Mouse (Mus musculus): ENCODE data around the gene Smdt1.

DNA sequence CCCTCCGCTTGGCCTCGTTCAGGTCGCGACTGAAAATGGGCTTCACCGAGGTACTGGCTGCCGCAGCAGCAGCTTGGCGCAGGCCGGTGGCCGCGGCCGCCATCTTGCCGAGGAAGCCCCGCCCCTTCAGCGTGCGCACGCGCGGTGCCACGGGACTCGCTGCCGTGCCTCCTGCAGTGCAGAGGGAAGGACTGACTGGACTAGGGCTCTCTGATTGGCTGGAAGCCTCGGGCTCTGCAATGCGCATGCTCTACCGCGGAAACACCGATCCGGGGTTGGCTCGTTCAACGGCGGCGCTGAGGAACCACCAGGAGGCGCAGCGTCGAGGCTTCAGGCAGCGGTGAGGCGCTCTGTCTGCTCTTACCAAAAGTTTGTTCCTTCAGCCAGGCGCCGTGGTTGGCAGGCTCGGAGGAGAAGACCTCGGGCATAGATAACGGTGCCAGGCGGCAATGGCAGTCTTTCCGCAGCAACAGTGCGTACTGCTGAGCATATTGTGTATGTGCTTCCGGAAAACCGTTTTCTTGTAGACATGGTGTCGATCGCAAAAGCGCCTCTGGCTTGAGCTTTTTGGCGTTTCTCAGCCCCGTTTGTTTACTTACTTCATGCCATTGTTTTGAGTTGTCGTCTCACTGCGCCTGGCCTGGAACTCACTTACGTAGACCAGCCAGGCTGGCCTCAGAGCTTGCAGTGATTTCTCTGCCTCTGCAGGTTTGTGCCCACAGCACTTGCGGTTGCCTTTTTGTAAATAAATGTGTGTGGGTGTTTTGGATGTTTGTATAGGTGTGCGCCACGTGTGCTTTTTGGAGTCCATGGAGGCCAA lies 15.6 kb downstream of the Smdt1 start, which contains the start of gene Ndufa6:
- peak; percentile 99 for TF ChIP-seq CTCF (IDR thresholded peaks at IDR 0.05; ENCODE audit: low read depth)
- TF ChIP-seq EP300 (IDR thresholded peaks at IDR 0.05; ENCODE audit: low read depth), result peak; percentile 67; the same call in 1 of the 2 replicates
